Mouse (Mus musculus) urinary bladder, postnatal 25 days (tissue): ENCODE results near the gene Trim29.

ENCODE experiments used
- DNase-seq: peaks from one replicate; pipeline ENCODE4 v3.0.0; 2022; ENCODE audit warnings: low spot score

Trim29 gene

DNA sequence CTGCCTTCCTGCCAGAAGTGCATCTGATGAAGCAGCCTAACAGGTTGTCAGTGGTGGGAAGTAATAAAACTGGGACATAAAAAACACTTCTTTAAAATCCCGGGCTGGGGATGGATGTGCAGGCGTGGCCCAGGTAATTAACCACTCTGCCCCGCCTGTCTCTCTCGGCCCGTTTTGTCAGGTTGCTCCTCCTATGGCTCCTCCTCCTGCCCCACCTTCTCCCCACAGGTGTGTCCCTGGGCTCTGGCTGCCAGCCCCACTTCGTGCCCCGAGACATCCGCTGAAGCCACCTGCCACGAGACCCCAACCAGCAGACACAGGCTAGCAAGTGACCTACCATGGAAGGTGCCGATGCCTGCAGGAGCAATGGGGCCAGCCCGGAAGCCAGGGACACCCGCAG lies at the start of gene Trim29:
Trim29 (plus strand) TSS at position 311 of the 400 bp plus-strand sequence.
- no peak for DNase-seq

DNA sequence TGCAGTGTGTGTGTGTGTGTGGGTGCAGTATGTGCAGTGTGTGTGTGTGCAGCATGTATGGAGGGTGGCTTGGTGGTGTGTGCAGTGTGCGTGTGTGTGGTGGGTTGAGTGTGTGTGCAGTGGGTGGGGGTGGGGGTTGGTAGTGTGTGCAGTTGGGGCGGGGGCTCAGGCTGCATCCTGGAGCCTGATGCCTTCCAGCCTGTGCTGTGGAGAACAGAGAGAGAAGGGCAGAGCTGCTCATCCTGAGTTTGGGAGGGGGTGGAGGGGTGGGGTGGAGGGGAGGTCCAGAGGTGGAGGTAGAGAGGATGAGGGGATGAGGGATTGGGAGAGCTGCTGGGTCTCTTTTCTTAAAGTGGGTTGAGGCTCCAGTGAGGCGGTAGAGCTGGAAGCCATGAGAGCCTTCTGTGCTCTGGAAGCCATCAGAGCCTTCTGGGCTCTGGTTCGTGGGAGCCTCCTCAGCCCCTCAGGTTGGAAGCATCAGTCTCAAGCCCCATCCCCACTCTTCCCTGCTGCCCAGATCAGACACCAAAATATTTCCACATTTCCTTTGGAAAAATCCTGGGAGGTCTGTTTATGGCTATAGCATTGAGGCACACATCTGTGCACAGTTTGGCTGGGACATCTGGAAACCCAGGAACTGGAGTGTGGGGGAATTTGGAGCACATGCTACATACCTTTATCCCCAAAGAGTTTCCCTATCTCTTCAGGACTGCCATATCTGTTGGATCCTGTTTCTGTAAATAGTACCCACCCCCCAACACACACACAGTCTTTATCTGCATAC lies 49.3 kb upstream of the Trim29 start:
- no peak for DNase-seq

DNA sequence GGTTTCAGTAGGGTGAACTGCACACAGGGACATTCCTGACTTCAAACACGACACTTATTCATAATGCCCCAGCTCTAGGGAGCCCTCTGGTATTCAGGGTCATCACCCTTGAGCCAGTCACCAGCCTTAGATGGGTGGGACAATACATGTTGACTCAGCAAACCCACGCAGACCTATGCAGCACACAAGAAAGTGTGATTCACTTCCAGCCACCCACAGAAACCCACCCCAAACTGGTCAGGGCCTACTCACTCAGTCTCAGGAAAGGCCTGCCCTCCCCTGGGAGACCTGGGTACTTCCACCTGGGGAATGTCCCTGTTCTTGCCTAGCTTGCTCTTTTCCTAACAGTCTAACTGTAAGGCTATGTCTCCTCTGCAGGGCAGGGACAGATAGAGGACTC lies 48.7 kb upstream of the Trim29 start:
- DNase-seq: no peak

DNA sequence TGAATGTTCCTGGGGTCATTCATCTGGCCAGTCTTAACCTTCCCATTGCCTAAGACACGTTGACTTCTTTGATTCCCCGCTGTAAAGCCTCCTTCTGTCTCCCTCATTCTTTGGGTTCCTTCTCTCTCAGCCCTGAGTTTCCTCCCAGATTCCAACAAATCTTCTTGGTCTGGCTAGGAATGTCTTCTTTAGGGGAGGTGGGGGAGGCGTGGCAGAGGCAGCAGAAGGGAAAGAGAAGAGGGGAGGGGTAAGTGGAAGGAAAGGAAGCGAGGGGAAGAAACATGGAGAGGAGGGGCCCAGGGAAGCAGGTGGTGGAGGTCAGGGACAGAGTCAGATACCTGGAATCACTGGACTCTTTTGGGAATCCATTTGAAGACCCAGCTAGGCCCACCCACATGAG lies 48.3 kb upstream of the Trim29 start:
- no peak for DNase-seq

DNA sequence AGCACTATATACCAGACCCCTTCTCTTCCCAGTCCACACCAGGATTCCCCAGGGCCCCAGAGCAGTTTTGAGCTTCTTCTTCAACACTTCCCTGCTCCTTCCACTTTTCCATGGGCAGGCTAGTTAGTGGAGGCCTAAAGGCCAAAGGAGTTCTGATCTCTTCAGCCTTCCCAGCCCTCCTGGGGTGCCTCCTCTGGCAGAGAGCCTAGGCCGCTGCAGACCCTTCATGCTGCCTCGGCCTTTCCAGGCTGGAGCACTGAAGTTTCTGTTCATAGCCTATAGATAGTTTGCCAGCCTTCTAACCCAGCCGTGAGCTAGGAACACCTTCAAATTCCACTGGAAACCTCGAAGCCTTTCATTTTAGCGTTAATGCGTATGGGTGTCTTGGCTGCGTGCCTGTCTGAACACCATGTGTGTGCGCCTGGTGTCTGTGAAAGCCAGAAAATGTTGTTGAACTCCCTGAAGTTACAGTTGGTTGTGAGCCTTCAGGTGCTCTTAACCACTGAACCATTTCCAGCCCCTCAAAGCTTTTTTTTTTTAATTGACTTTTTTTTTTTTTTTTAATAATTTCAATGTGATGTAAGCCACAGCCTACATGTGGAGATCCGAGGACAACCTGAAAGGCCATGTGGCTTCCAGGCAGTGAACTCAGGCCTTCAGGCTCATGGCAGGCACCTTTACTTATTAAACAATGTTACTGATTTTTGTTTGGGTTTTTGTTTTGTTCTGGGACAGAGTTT lies 47.7 kb upstream of the Trim29 start:
- DNase-seq: no peak

DNA sequence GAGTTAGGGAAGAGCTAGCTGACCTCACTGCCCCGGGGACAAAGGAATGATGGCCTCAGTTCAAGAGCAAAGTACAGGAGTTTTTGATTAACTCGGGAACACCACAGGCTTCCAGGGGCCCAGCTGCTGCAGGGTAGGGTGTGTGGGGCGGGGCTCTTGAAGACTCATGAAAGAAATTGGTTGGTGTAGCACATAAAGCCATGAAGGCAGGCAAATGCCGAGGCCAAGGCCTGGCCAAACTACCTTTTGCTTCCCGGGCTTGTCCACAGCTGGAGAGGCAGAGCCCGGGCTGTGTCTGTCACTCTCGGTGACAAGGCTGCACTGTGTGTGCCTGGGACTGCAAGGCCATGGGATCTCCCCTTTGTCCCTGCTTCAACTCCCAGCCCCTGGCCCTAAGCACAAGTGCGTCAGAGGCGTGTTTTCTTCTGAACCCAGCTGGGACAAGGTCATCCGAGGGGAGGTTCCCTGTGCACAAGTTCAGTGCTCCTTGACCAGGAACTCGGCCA lies 46.6 kb upstream of the Trim29 start:
- no peak for DNase-seq

DNA sequence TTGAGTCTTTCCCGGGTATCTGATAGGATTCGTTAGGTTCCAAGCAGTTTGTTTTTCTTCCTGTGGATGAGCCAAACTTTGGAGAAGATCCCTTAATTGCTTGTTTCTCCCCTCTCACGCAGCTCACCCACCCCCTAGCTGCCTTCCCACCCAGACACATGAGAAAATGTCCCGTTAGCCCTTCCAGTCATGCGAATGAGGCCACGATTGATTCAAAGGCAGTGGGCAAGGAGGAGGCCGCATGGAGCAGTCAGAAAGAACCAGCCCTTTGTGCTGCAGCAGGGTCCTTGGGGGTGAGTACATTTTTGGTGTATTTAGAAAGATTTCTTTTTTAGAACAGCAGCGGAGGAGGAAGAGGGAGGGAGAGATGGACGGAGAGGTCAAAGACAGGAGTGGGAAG lies 45.5 kb upstream of the Trim29 start:
- DNase-seq: no peak

DNA sequence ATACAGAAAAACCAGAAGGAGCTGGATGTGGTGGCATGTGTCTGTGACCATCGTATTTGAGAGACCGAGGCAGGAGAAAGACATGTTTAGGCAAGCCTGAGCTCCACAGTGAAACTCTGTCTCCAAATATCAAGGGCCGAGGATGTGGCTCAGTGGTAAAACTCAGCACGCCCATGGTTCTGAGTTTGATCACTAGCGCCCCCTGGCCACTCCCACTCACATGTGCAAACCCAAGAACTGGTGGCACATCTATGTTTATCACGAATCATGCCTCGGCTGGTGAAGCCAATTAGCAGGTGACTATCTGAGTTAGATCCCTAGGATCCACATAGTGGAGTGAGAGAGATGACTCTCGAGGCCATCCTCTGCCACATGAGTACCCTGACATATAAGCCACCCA lies 43.3 kb upstream of the Trim29 start:
- DNase-seq: peak; percentile 29

DNA sequence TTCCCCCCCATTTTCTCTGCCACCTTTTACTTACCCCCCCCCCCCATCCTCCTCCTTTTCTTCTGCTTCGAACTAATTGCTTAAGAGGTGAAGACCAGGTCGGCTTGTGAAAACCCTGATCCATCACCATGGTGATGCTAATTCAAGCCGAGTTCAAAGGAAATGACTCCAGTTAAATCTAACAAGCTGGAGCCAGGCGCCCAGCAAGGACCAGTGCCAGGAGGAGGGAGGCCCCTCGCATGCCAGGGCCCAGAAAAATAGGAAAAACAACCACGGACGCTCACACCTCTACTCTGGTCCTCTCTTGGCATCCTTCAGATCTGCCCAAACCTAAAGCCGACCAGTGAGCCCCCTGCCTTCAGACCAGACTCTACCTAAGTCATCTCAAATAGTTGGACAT lies 41.5 kb upstream of the Trim29 start:
- no peak for DNase-seq

DNA sequence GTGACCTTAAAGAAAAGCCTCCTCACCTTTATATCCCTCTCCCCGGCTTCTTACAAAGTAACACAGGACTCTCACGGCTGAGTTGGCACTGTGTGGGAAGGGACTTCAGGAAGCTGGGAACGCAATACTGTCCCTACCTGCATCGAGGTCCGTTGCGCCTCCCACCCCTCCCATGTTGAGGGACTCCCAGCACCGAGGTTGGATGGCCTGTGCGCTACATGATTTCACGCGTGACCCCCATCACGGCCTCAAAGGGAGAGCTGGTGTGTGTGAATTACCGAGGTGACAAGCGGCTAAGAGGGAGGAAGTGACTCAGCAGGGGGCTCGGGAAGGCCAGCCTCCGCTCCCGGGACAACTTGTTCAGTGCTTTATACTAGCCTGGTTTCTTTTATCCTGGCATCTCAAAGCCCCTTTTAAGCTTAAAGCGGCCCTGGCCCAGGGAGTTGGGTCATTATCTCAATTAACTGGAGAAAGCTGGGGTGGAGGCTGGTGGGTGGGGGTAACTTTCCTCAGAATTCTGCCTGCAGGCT lies 39.9 kb upstream of the Trim29 start:
- DNase-seq: no peak

DNA sequence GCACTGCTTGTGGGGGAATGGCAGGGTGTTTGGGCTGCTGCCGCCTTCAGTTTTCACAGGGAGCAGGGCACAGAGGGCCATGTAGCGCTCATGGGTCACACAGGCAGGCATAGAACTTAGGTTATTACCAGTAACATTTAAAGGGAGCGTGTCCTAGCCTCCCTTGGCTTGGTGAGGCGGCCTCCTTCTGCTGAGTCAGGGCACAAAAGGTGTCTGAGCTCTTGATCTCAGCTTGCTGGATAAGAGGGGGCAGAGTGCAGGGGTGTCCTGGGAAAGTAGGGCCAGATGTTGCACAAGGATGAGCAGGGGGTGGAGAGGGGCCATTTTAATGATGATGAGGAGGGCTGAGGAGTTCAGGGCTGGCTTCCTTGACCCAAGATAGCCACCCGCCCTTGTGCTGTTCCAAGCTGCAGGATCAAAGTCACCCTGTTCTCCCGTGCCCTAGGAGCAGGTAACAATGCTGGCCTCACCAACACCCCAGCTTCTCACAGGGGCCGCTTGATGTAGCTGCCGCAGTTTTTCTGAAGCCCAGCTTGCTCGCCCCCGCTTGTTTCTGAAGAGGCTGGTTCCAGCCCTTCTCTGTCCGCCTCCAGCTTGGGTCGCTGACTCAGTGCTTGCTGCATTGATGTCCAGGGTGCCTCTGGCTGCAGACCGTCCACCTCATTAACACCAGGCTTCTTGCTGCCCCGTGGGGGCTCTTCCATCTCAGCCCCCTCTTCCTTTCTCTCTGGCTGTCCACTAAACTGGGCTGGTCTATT lies 38.7 kb upstream of the Trim29 start:
- no peak for DNase-seq

DNA sequence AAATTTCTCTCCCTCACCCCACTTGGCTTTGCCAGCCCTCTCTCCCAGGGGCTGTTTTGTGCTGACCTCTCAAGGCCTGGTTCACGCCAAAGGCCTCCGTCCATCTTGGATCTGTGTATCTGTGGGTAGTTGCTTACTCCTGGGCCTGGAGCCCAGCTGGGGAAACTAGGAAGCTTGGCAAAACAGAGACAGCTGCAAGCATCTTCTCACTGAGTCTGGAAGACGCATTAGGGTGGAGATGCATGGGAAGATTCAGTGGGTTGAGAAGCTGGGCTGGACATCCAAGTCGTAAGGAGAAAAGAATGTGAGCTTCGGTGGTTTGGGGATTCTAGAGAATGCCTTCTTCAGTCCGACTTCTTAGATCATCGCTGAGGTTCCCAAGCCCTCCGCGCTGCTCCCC lies 36.9 kb upstream of the Trim29 start:
- DNase-seq: no peak

DNA sequence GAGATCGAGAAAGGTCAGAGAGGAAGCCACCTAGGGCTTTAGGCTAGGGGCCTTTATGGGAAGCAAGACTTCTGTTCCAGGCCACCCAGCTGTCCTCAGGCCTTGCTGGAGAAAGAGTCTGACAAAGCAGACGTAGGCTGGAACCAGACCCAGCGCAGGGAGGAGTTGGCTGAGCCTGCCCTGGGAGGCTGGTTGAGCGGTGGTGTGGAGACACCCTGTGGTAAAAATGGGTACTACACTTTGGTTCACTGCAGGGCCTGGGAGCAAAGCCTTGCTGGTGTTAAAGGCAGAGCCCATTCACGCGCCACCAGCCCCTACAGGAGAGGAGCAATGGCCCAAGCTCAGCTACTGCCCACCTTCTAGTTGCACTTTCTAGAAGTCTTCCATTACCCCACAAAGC lies 26.4 kb upstream of the Trim29 start:
- peak; percentile 76 for DNase-seq

DNA sequence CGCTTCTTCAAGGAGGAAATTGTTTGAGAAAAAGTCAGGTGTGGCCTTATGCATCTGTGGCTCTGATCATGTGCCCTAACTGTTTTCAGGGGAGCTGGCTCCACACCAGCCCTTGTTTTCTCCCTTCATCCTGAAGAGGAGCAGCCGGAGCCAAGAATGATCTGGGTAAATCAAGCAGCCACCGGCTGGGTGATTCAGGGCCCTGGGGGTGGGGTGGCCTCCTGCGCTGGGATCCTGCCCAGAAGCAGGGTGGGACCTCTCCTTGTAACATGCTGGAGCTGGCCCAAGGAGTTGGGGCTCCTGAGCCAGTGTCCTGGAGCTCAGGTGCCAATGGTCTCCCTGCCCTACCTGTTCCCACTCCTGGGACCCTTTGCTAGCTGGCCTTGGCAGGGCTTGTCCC lies 25.4 kb upstream of the Trim29 start:
- DNase-seq: no peak

DNA sequence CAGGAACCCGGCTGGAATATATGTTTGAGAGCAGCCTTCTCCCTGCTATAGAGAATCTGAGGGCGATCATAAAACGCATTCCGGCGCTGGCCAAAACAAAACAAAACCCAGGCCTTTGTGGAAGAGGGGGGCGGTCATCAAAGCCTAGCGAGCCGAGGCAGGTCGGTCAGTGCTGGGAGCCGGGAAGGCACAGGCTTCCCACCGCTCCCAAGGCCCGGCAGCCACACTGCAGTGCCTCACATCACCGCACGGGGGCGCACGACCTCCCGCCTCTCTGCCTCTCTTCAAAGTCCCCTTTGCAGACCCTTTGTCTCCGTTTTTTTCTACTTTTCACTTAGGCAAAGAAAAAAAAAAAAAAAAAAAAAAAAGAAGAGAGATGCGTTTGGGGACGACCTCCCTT lies 23.8 kb upstream of the Trim29 start:
- DNase-seq: peak; percentile 69

DNA sequence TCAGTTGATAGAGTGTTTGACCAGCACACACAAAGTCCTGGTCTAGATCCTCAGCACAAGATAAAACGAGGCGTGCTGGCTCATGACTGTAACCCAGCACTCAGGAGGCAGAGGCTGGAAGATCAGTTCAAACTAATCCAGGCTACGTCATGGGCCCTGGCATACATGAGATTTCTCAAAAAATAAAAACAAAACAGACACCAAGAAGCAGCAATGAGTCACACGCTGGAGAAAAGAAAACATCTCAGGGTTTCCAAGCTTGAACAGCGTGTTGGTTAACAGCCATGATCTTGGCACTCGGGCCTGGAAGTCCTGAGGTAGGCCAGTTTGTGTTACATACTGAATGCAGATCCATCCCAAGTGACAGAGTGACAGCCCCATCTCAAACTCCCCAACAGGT lies 17.6 kb upstream of the Trim29 start:
- DNase-seq: no peak

DNA sequence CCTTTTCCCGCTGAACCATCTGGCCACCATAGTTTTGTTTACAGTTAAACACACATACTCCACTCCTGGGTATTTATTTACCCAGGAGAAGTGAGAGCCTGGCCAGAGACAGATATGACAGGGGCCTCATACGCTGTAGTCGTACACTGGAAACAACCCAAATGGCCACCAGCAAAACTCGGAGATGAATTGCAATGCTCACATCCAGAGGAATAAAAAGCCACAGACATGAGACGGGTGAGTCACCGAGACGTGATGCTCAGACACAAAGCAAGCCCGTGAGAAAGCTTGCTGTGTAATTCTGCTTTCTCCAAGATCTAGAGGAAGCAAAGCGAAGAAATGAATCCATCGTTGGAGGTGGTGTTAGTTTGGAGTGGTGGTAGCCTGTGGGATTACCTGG lies 10.3 kb upstream of the Trim29 start:
- DNase-seq: no peak

DNA sequence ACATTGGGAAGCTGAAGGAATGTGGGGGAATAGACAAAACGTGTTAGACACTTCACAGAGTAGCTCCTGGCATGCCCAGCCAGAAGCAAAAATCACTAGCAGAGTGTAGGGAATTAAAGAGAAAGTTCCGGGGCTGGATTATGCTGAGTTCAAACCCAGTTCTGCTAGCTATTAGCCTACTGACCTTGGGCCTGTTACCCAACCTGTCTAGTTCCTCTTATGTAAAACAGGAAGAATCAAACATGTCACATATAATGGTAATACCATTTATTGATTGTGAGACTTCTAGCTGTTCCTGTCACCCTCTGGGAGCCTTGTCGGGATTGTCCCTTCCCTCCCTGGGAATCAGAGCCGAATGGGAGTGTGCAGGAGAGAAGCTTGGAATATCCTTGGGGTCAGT lies 7.7 kb upstream of the Trim29 start:
- DNase-seq: no peak

DNA sequence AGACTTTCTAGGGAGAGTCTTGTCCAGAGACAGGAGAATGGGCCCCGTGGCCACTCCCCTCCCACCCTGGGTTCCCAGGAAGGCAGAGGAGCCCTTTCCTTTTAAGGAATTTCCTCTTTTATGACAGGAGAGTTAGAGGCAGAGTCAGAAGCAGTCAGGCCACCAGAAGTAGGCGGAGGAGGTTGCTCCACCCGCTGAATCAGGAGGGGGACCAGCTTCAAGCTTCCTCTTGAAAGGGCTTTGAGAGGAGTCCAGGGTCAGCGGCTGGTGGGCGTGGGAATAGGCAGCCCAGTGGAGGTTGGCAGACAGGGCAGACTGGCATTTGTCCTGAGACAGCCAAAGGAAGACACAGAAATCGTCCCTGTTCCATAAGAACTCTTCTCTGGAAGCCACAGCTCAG lies 4.8 kb upstream of the Trim29 start:
- DNase-seq: no peak

DNA sequence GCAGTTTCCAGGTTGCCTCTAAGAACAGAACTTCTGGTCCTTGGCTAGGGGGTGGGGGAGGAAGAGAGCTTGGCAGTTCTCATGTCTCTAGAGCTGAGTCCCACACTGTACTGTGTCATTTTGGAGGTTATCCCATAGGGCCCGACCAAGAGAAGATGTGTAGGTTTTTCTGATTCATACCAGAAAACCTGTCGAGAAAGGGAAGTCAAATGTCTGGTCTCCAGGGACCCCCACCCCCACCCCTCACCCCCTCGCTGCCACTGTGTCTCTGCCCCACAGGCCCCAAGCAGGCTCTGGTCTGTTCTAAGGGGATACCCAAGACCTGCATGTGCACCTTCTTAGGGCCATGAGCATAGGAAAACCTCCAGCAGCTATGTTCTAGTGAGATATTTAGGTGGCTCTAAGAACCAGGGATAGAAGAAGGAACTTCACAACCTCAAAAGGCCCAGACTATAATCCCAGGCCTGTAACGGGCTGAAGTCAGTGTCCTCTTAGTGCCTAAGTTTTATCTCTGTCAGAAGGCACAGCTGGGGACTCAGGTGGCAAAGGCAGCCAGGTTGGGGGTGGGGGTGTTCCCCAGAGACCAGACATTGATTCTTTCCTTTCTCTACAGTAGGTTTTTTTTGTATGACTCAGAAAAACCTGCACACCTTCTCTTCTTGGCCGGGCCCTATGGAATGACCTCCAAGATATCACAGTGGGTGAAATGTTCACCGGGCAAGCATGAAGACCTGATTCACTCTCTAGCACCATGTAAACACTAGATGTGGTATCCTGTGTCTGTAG lies 1.4 kb upstream of the Trim29 start:
- DNase-seq: no peak

DNA sequence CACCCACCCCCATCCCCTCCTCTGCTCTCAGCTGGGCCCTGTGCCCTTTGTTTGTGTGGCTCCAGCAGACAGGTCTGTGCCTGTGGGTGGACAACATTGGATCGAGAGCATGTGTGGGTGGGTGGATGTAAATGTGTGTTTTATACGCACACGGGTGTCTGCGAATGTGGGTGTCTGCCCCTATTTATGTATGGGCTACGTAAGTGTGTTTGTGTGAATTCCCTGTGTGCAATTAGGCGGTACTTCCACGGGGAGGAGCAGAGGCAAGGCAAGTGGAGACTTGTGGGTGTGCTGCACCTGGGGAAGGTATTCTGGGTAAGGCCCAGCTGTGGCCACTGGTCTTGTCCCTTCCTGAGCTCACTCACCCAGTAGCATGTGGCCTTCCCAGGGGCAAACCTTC lies 1.5 kb downstream of the Trim29 start:
- no peak for DNase-seq

DNA sequence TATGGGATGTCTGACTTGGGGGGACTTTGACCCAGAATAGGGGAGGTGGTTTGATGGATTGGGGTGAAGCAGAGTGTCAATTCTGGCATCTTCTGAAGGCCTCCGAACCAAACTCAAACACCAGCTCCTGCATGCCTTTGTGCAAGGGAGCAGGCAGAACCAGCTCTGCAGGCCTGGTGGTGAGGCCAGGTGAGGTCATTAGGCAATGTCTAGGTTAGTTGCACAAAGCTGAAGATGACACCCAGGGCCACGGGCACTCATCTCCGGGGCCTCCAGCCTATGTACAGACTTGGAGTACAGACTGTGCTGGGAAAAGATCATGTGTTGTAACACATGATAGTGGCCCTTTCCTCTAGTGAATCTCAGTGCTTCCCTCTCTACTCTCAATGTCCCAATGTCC lies 3.2 kb downstream of the Trim29 start:
- no peak for DNase-seq
